Mouse (Mus musculus) embryonic fibroblast, embryonic 13.5 days (primary cell): ENCODE measurements at regions not wholly inside any gene's neighbourhood (a gene's known extent, or its start where the extent isn't known, plus 50 kb on each side); places are given as distances from the start of the nearest gene placed in this dataset.

Source experiments
- H3K27ac ChIP-seq: 2 replicates; pipeline ENCODE4 v1.5.1; 2012; ENCODE audit warnings: low read length, control low read depth, inconsistent platforms; ENCODE audit not compliant: insufficient read depth
- H3K4me1 ChIP-seq: 2 replicates; pipeline ENCODE4 v1.6.1; 2011; ENCODE audit warnings: low read length; ENCODE audit not compliant: control insufficient read depth, insufficient read depth
- H3K4me3 ChIP-seq: 2 replicates; pipeline ENCODE4 v1.5.1; 2011; ENCODE audit warnings: mild to moderate bottlenecking, control low read depth, low read length; ENCODE audit not compliant: insufficient read depth
- CTCF ChIP-seq: IDR thresholded peaks from 2 replicates; pipeline ENCODE4 v1.5.1; 2011; ENCODE audit warnings: mild to moderate bottlenecking, control low read depth, low read length, moderate library complexity, borderline replicate concordance; ENCODE audit not compliant: insufficient read depth
- POLR2A ChIP-seq: IDR thresholded peaks from 2 replicates; pipeline ENCODE4 v1.6.1; 2011; ENCODE audit warnings: low read depth, mild to moderate bottlenecking, control low read depth, low read length, moderate library complexity

- Histone ChIP-seq H3K27ac (no peak overlapping the region), H3K4me3 (no peak overlapping the region), H3K4me1 (no peaks in the 10 kb centered on the region; the same call in 1 of the 2 replicates)
- TF ChIP-seq CTCF, result no peak
- no peak for TF ChIP-seq POLR2A
These were observed 70.9 kb upstream of the Vangl1 start for GRCm38 (mm10) chr3:102275256-102276022.

- TF ChIP-seq CTCF, result no peak
- no peak for TF ChIP-seq POLR2A
These were observed 66.3 kb upstream of the Vangl1 start for GRCm38 (mm10) chr3:102270779-102271178.

GRCm38 (mm10) chr3:102270257-102270656 lies 65.8 kb upstream of the Vangl1 start:
- TF ChIP-seq POLR2A (no peak), CTCF (no peak)
- no peak overlapping the region for H3K27ac ChIP-seq

More at GRCm38 (mm10) chr3:102270779-102271178, 66.3 kb upstream of the Vangl1 start:
- H3K27ac ChIP-seq, result no peak overlapping the region
- H3K4me3 ChIP-seq, result no peak overlapping the region
- peaks cover 4% of the 10 kb centered on the region for H3K4me1 ChIP-seq

GRCm38 (mm10) chr3:102266136-102266535 lies 61.6 kb upstream of the Vangl1 start:
- peaks cover 6% of the 10 kb centered on the region for H3K4me1 ChIP-seq
- TF ChIP-seq POLR2A (no peak), CTCF (no peak)
- H3K27ac ChIP-seq, result no peak overlapping the region
- no peak overlapping the region for H3K4me3 ChIP-seq

More at GRCm38 (mm10) chr3:102270257-102270656, 65.8 kb upstream of the Vangl1 start:
- H3K4me1 ChIP-seq, result peaks cover 4% of the 10 kb centered on the region
- no peak overlapping the region for H3K4me3 ChIP-seq

- TF ChIP-seq POLR2A, result no peak
- no peak for TF ChIP-seq CTCF
- Histone ChIP-seq H3K4me1 (peaks cover 6% of the 10 kb centered on the region), H3K4me3 (no peak overlapping the region), H3K27ac (no peak overlapping the region)
These were observed 60.7 kb upstream of the Vangl1 start for GRCm38 (mm10) chr3:102265146-102265545.

- no peak overlapping the region for H3K27ac ChIP-seq
- peaks cover 5% of the 10 kb centered on the region for H3K4me1 ChIP-seq
- TF ChIP-seq CTCF, result no peak
- no peak for TF ChIP-seq POLR2A
- H3K4me3 ChIP-seq, result no peak overlapping the region
These were observed 58.8 kb upstream of the Vangl1 start for GRCm38 (mm10) chr3:102263326-102263725.

- TF ChIP-seq CTCF, result no peak
- no peak for TF ChIP-seq POLR2A
- Histone ChIP-seq H3K4me3 (no peak overlapping the region), H3K4me1 (peaks cover 2% of the 10 kb centered on the region), H3K27ac (no peak overlapping the region)
These were observed 58.2 kb upstream of the Vangl1 start for GRCm38 (mm10) chr3:102262665-102263064.

GRCm38 (mm10) chr3:102261517-102261916 lies 57.0 kb upstream of the Vangl1 start:
- Histone ChIP-seq H3K27ac (no peak overlapping the region), H3K4me1 (peaks cover 2% of the 10 kb centered on the region), H3K4me3 (no peak overlapping the region)
- TF ChIP-seq CTCF (no peak), POLR2A (no peak)
